Mouse (Mus musculus): ENCODE results near the gene Lrrc59.
A peak's percentile ranks its signal among the peaks of the same experiment; 100 is the strongest.

Lrrc59 gene

DNA sequence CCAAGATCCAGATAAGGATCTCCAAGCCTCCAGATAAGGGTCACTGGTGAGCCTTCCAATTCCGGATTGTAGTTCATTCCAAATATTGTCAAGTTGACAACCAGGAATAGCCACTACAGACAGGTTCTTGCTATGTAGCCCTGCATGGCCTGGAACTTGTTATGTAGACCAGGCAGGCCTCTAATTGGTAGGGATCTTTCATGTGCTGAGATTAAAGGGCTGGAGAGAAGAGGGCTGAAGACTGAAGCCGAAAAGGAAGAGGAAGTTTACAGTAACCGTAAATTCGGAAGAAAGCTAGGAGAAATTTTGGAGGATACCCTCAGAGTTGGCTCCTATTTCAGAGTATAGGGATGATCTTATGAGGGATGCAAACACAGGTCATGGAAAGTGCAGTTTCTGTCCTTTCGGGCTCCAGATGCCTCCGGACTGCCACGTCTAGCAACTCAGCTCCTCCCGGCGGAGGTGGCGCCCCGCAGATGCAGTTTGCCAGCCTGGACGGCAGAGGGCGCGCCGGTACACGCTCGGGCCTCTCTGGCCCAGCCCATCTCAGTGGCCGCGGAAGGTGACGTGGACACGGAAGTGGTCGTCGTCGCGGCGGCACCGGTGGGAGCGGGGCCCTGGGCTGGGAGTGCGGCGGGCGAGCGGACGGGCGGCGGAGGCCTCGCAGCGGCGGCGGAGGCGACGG lies at the start of gene Lrrc59:
Lrrc59 (plus strand) TSS at position 569 of the 685 bp plus-strand sequence.
- peak; percentile 80 for DNase-seq (ENCODE audit: low read depth)

DNA sequence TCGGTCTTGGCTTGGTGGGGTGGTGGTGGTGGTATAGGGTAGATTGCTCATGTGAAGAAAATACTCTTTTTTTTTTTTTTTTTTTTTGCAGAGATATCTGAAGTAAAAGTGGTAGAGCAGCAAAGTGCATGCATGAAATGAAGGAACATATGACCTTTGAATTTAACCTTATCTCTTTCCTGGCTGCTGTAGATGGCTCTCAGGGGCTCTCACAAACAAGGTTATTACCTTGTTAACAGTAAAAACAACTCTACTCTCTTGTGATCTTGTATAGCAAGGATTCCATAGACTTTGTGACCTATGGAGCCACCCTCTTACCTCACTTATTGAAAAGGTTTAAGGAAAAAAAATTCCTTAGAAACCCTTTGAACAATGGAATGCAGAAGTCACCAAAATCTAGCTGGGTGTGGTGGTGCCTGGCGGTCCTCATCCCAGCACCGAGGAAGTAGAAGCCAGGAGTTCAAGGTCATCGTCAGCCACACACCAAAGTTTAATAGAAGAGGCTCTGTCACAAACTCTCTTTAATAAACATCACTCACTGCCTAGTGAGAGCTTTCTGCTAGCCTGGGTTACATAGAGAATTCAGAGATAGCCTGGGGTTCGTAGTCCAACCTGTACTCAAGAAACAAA lies 49.3 kb upstream of the Lrrc59 start:
- no peak for DNase-seq (ENCODE audit: low read depth)

DNA sequence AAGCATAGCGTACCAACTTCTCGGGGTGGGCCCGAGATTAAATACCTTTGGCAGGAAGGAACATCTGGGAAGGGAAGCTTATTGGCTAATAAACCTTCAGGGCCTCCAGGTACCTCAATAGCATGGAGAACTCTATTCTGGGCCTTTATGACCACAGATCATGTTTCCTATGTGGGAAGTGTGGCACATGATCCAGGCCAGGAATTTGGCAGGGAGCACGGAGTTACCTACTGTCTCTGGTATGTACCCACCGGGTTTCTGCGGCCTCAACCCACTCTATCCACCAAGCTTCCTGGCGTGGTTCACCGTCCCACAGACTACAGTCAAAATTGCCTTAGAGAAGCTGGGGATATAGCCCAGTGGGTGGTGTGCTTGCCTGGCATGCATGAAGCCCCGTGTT lies 44.5 kb upstream of the Lrrc59 start:
- no peak for DNase-seq (ENCODE audit: low read depth)

DNA sequence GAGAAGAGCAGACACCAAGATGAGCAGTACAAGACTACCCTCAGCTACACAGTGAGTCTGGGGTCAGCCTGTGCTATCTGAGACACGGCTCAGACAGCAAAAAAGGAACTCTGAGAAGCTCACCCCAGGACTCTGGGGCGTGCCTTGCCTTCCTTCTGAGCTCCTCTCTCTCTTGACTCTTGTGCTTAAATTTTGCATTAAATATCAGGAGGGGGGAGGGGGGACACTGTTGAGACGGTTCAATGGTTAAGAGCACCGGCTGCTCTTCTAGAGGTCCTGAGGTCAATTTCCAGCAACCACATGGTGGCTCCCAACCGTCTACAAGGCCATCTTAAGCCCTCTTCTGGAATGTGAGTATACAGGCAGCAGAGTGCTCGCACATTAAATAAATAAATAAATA lies 42.1 kb upstream of the Lrrc59 start:
- no peak for DNase-seq (ENCODE audit: low read depth)

DNA sequence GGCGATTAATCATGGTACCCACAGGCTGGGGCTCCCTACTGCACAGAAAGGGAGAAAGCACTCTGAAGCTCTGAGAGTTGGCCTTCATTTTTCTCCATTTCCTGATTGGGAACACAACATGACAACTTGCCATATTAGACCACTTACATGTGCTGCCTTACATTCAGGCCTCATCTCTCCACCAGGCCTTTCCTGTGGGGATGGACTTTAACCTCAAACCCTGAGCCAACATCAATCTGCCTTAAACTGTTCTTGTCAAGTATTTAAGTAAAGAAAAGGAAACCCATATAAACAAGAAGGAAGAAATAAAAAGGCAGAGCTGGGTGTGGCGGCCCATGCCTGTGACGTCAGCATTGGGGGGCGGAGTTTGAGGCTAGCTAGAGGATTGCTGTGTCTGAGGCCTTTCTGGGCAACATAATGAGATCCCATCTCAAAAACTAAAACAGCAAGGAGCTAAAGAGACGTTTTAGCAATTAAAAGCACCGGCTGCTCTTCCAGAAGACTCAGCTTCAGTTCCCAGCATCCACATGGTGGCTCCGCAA lies 33.2 kb upstream of the Lrrc59 start:
- DNase-seq (ENCODE audit: low read depth), result peak; percentile 51

DNA sequence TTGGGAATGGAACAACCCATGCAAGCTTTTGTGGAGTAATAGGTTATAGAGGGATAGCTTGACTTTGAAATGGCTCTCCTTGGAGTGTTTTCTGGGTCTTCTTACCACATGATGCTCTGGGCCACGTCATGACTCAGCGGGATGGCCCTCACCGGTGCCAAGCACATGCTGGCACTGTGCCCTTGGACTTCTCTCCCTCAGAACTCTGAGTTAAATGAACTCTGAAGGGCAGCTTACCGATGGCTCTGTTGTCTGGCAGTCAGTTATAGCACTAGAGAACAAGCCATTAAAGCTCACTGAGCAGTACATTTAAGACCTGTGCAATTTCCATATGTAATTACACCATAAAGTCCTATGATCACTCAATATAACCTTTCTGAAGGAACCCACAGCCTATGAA lies 32.2 kb upstream of the Lrrc59 start:
- DNase-seq (ENCODE audit: low read depth), result no peak

DNA sequence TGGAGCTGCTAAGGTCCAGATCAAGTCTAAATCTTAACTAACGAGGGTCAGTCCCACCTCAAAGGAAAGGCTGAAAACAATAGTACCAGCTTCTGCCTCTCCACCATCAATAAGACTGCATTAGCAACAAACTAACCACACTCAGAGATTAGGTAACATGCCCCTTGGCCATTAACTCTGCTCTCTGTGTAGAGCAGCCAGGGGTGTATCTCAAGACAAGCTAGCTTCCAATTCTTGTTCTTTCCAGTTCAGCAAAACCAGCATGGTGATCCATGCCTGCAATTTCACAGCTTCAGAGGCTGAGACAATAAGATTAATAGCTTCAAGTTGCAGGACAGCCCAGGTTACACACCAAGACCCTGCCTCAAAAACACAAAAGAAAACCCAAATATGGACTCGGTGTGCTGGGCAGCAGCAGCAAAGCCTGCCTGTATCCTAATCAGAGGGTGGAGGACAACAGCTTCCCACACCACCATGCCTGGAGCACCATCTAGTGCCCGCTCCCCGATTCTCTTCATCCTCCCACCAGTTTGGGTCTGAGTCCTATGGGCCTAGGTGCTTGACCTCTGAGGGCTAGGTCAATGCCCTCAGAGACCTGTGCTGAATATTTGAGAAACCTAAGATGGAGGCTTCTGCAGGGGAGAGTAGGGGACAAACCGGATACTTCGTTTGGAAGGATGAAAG lies 31.0 kb upstream of the Lrrc59 start:
- no peak for DNase-seq (ENCODE audit: low read depth)

DNA sequence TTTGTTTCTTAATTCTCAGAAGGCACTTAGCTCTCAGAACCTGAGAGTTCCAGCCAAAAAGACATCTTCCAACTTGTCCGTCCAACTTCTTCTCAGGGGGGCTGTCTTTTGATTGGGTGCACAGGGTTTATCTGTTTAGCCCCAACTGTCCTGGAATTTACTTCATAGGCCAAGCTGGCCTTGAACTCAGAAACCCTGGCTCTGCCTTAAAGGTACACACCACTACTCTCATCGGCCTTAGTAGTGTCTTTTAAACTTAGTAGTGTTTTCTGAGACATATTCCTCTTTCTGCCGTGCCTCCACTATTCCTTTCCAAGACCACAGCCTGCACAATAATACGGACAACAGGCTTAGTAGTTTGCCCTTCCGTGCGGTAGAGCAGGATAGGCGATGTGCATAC lies 29.1 kb upstream of the Lrrc59 start:
- DNase-seq (ENCODE audit: low read depth), result no peak

DNA sequence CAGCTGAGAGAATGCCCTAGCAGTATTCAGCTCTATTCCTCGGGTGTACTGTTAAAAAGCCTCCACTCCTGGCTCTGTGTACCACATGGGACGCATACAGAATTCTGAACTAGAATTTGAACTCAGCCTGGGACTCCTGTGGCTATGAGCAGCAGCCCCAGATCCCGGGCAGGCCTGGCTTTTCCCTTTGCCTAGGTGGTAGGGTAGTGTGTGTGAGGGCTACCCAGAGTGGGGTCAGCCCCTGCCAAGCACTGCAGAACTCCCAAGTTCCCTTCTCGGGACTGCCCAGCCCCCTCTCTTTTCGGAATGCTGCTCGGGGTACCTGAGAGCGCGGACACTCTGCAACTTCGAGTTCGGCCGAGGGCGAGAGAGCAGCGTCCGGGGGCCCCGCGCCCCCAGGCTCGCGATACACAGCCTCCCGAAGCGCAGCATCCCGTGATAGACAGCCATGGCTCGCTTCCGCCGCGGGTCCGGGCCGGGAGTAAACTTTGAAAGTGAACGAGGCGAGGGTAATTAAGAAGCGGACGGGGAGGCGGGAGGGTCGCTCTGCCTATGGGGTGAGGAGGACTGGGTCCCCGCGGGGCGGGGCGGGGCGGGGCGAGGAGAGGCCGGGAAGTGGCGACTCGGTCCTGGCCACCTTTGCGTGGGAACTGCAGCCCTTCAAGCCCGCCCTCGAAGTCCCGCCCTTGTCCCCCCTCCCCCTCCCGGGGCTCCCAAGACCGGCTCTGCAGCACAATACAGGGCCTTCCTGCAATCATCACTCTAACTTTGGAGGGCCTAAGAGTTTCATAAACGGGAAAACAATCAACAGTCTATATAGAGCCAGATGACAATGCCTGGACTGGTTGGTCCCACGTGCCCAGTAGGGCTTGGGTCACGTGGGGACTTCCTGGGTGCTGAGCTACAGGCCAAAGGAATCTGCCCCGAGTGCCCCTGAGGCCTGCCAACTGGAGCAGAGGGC lies 28.0 kb upstream of the Lrrc59 start, which contains the start of gene Acsf2:
Acsf2 (minus strand) TSS at position 551 of the 961 bp plus-strand sequence.
- no peak for DNase-seq (ENCODE audit: low read depth)

DNA sequence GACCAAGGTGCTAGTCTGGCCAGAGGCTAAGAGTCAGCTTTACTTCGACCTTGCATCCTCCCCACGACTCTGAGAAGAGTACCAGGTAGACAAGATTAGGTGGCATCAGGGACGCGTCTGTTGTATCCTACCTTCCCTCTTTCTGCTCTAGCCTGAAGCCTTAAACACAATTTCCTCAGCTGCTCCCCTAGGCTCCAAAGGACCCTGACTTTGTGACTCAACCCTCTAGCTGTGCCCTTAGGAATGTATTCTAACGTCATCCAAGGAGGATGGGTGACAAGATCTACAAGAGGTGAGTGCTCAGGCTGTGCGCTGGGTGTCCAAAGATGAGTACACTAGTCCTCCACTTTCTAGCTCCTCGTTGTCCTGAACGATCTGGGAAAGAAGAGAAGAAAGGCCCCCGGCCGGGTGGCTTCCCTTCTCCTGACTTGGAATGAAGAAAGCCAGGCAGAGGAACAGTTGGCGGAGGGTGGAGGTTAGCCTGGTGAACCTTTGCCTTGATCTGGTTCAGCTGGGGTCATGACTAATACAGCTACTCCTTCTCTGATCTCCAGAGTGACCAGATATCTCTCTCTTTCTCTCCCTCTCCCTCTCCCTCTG lies 27.1 kb upstream of the Lrrc59 start:
- DNase-seq (ENCODE audit: low read depth), result no peak

DNA sequence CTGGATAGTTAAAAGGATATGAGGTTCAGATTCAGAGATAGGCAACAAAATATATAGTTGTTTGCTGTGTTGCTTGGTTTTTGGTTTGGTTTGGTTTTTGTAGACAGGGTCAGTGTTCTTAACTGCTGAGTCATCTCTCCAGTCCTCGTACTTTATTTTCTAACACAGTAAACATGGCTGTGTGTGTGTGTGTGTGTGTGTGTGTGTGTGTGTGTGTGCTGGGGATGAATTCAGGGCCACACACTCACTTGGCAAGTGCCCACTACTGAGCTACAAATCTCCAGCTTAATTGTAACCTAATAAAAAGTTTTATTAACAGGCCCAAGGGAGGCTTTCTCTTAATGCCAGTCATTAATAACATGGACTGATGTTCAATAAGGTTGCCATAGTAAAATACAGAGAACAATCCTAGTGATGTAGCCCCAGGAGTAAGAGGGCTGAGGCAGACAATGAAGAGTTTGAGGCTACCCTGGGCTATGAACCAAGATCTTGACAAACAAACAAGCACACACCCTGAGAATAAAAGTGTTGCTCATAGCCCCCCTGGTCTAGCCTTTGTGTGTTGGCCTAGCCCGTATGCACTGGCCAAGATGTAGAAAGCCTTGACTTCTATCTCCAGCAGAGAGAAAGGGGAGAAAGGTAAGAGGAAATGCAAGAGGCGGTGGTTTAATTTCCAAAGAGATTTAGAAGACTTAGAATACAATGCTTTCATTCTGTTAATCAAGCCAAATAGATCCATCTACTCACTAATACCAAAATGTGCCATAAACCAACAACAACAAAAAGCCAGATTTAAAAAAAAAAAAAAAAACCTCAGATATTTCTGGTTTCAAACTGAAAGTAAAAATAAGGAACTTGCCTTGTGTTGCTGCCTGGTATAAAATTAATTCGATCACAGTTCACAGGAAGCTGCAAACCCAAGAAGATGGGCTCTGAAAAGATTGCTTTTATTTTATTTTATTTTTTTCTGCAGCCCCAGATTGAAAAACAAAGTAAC lies 18.5 kb upstream of the Lrrc59 start:
- DNase-seq (ENCODE audit: low read depth), result no peak

DNA sequence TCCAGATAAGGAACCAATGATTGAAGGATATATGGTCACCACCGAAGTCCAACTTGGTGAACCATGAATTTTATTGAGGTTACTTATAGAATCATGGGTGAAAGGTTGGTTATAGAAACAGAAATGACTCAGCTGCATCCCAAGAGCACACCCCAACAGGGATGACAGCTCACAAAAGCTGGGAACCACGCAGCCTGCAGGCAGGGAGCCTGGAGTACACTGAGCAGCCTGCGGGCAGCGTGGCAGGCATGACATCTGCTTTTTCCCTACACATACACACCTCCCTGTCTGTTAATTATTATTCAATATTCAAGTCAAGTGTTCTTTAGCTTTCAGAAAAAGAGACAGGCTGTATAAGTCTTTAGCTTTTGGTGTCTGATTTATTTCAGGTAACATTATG lies 15.0 kb upstream of the Lrrc59 start:
- DNase-seq (ENCODE audit: low read depth), result no peak

DNA sequence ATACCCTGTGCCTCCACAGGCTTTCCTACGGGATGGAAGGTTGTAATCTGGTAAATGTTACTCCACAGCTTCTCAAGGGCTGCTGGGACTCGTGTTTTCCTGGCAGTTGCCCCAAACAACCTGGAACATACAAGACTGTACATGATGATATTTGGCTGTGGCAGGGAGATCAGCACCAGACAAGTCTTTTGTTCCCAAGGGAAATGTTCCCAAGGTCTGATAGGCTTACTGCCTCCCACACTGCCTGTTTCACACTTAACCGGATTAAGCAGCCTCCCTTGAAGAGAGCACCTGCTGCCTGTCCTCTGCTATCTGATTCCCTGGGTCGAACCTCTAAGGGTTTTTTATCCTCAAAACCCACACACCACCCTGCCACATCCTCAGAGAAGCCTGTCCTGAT lies 14.1 kb upstream of the Lrrc59 start:
- no peak for DNase-seq (ENCODE audit: low read depth)

DNA sequence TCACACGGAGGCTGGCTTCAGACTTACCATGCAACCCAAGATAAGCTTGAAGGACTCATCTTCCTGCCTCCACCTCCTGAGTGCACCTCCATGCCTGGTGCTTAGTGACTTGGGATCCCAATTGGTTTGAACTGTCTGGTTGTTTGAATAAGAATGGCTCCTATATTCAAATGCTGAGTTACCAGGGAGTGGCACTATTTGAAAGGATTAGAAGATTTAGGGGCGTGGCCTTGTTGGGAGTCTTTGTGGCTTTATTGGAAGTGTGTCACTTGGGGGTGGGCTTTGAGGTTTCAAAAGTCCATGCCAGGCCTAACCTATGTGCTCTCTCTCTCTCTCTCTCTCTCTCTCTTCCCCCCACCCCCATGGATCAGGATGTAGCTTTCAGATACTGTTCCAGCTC lies 11.9 kb upstream of the Lrrc59 start:
- DNase-seq (ENCODE audit: low read depth), result no peak

DNA sequence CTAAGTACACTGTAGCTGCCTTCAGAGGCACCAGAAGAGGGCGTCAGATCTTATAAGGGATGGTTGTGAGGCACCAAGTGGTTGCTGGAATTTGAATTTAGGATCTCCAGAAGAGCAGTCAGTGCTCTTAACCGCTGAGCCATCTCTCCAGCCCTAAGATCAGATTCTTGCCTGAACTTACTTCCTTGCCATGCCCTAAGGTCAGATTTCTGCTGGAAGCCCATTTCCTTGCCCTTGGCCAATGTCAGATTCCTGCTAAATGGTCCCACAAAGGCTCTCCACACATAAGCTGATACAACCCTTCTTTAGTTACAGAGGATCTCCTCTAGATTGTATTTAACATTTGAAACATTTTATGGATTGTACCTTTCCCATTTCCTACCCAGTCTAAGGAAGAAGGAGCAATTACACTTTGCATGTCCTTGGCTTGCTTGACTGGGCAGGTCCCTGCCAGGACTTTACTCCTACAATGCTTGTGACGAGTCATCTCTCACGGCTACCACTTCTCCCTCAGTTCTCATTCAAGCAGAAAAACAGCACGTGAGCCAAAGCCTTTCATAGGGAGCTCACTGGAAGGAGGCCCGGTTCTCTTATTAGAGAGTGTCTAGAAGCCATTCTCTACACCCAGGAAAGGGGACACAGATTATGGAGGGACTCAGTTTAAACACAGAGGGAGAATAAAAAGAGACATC lies 8.7 kb upstream of the Lrrc59 start:
- no peak for DNase-seq (ENCODE audit: low read depth)

DNA sequence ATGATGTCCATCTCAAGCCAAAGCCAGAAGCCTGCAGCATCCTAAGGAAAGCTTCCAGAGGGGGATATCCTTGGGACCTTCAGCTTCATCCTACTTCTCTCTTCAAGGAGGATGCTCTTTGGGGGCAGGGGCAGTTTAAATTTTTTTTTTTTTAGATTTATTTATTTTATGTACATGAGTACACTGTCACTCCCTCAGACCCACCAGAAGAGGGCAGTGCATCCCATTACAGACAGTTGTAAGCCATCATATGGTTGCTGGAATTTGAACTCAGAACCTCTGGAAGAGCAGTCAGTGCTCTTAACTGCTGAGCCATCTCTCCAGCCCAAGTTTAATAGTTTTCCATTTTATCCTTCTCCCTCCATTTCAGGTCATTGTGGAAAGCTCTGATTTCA lies 8.1 kb upstream of the Lrrc59 start:
- no peak for DNase-seq (ENCODE audit: low read depth)

DNA sequence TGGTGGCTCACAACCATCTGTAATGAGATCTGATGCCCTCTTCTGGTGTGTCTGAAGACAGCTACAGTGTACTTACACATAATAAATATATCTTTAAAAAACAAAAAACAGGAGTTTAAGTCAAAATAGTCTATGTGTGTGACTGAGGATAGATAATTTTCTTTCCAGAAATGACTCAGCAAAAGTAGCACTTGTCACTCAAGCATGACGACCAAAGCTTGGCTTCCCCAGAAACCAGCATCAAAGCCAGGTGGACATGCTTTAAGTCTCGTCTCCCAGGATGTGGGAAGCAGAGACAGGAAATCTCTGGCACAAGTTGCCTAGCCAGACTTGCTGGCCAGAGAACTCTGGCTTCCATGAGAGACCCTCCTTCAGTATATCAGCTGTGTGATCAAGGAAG lies 7.4 kb upstream of the Lrrc59 start:
- peak; percentile 20 for DNase-seq (ENCODE audit: low read depth)

DNA sequence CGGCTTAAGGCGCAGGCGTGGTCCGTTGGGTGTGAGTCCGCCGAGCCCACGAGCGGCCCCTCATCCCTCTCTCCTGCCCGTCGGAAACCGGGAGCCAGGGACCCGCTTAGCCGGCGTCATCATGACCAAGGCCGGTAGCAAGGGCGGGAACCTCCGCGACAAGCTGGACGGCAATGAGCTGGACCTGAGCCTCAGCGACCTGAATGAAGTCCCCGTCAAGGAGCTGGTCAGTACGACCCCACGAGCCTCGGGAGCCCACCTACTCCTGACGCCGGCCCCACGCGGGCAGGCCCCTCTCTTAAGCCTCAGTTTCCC lies 274 bp downstream of the Lrrc59 start:
- DNase-seq (ENCODE audit: low read depth), result no peak

DNA sequence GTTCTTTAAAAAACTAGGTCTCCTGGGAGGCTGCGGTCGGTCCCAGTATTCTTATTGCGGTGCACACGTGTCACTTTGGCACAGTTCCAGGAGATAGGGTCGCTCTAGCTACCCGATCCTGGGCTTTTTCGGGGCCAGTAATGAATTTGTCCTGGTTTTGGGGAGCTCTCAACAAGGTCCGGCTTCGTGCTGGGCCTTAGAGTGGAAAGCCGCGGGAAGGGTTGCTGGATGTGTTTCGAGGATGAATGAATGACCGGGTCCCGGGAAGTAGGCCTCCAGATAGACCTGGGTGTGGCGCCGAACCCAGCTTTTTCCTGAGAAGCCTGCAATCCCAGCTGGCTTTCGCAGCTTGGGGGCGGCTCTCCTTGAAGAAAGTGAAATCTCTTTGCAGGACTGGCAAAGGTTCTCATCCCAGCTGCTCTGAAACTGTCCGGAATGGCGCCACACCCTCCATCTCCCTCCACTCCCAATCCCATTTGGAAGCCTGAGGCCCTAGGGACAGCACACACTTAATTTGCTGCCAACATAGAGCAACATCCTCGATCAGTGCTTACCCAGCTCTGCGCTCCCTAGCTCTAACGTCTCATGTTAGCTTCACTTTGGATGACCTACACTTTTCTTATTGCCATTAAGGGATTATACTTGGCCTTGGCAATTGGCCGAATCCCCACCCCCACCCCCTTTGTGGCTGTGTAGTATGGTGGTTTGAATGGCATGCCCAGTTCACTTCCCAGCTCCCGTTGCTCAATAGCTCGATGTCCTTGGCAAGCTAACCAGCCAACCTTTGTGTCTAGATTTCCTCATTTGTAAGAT lies 838 bp downstream of the Lrrc59 start:
- peak; percentile 25 for DNase-seq (ENCODE audit: low read depth)

Measured in c-Kit-positive CD71-positive TER-119-negative erythroid progenitor cells, embryonic 14.5 days (primary cell).